Mouse (Mus musculus) adrenal gland, postnatal 14 days (tissue): ENCODE data around the gene Ppfibp2. TPM values are rescaled to one million over a fixed set of nuclear protein-coding genes. Genes with fewer than 3 reads are reported as not detected.

ENCODE experiments used
- DNase-seq: peaks from one replicate; pipeline ENCODE4 v3.0.0; 2021; ENCODE audit warnings: mixed read lengths
- total RNA-seq: library from RNA; stranded (reverse); gene quantifications from 2 replicates; pipeline ENCODE4 v1.2.3, GENCODE M21; 2021

Ppfibp2 gene
- total RNA-seq, 1 experiment from 2014 or later, result 7.8 TPM

GRCm38 (mm10) chr7:107610880-107611279, 15.9 kb downstream of the Ppfibp2 start:
- no peak for DNase-seq

DNA sequence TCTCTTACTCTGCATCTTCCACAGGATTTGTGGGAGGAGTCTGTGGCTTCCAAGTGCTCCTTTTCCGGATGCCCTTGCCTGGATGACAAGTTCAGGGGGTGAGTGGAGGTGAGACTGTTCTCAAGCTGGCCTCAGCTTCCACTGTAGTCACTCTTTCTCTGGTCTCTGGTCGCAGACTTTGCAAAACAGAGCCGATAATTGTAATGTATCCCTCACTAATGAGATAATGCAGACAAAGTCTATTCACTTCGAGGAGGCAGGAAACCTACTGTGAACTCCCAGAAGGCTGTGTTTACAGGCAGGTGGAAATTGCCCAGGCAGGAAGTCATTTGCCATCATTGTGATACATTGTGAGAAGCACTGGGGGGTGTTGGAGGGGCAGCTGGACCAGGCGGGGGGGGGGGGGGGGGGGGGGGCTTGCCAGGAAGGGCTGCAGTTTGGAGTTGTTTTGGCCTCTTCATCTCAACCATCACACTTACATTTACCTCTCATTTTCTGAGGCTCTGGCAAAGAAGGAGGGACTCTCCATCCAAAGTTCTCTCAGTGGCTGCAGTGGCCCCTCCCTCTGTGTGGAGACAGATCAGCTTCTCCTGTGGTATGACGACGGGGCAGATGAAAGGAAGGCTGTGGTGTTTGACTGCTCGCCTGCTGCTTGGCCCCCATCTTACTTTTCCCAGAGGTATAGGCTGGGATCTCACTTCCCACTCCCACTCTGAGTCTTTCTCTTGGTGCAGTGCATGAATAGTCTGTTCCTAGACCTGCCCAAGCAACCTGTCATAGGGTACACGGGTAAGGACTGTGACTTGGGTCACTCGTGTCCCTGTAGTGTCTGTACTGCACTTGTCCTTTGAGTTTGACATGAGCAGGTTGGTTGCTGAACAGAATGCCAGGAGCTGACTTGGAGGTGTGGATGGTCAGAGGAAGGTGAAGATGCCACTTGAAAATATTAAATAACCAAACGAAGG, 23.3 kb downstream of the Ppfibp2 start:
- DNase-seq, result no peak

DNA sequence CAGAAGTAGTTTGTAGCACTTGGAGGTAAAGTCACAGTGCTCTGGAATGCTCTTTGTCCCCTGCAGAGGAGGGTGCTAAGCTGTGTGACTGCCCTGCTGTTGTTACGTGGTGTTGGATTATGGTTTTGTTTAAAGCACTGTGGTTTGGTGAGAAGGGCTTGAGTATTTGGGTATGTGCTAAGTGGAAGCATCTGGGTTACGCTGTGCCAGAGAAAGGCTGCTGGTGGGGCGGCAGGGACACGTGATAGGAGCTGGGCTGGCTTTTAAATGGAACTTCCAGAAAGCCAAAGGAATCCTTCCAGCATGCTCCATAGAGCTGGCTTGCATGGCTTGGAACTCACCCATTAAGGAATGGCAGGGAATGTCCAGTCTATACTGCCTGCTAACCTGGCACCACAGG, 24.2 kb downstream of the Ppfibp2 start:
- DNase-seq, result no peak

DNA sequence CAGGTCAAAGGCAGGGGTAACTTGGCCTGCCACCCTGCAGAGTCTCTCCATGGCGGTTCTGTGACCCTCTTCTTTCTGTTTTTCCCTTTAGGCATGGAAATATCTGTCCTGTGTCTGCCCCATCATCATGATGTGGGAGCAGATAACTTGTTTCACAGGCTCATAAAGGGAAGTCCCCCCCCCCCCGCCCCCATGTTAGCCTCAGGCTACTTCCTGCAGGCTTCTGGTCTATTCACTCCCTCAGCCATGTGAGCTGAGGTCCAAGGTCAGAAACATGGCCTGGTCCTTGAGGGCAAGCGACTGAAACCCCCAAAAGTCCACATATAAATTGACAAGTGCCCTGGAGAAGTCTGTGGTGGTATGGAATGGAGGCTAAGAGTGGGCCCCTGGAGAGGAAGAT, 25.1 kb downstream of the Ppfibp2 start:
- DNase-seq, result no peak

GRCm38 (mm10) chr7:107624432-107624831, 29.4 kb downstream of the Ppfibp2 start:
- DNase-seq, result peak; percentile 34

GRCm38 (mm10) chr7:107625061-107625460, 30.1 kb downstream of the Ppfibp2 start, which contains the start of gene 5330417H12Rik:
Gene 5330417H12Rik, minus strand, starts transcription at chr7:107625161.
- DNase-seq, result no peak

GRCm38 (mm10) chr7:107625781-107626180, 30.8 kb downstream of the Ppfibp2 start:
- no peak for DNase-seq

DNA sequence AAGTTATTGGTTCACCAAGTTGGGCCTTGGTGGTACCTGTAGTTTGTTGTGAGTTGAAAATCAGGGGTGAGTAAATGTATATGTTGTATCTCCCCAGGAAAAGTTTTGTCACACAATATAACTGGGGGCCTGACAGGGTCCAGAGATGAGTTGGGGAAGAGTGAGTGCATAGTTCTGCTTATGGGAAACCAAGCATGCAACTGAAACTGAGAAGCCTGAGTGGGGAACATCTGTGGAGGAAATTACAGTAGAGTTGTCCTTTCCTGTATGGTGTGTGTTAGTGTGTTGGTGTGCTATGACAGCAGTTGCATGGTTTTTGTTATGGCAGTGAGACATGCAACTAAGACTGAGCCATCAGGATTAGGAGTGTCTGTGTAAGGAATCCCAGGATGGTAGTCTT, 33.4 kb downstream of the Ppfibp2 start:
- DNase-seq, result no peak

DNA sequence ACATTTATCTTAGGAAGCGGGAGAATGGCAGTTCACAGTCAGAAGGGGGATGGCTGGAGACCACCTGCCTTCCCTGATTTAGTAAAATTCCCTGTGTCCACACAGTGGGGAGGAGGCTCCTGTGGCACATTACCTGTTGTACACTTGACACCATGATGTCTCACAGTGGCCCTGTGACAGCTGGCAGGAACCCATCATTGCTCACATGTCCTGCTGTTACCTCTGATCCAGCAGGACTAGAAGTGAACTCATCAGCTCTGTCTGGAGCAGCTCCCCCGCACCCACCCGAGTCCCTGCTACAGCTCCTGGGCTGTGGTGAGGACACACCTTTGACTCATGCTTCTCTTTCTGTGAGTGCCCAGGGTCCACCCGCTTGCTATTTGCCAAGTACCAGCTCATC, 38.2 kb downstream of the Ppfibp2 start:
- no peak for DNase-seq

- DNase-seq, result no peak
Measured at GRCm38 (mm10) chr7:107637398-107637797, 42.4 kb downstream of the Ppfibp2 start.

DNA sequence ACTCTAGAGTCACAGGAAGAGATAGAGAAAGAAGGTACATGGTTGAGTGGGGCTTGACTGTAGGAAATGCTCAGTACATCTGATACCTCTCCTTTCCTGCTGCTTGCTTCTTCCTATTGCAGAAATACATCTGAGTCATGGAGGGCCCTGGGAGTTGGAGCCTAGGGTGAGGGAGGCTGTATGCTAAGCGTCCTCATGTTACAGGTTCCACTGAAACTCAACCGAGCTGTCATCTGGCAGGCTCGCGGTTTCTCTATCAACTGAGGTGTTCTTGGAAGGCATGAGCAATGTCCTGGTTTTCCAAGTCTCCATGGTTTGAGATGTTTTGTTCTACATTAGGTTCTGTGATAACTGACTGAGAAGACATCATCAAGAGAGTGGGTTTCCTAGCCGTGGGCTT, 43.0 kb downstream of the Ppfibp2 start:
- no peak for DNase-seq

- no peak for DNase-seq
Measured at GRCm38 (mm10) chr7:107642586-107643275, 47.7 kb downstream of the Ppfibp2 start.

DNA sequence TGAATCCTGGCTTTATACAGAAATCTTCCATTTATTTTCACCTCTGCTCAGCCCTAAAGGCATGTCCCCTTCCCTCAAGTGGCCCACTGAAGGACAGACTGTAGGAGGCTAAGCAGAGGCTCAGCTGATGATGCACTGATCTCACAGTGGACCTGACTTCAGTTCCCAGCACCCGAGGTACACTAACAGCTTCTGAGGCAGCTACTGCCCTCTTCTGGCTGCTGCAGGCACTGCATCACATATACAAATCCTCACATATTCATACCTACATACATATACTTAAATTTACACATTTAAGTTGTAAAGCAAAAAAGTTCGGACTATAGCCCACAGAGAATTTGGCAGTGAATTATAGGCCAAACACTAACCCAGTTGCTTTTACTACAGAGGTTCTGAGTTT, 50.0 kb downstream of the Ppfibp2 start:
- no peak for DNase-seq

GRCm38 (mm10) chr7:107648937-107649688, 54.1 kb downstream of the Ppfibp2 start:
- no peak for DNase-seq

GRCm38 (mm10) chr7:107649990-107650389, 55.0 kb downstream of the Ppfibp2 start:
- no peak for DNase-seq

- DNase-seq, result no peak
Measured at GRCm38 (mm10) chr7:107651821-107652220, 56.8 kb downstream of the Ppfibp2 start.

- no peak for DNase-seq
Measured at GRCm38 (mm10) chr7:107656451-107656850, 61.4 kb downstream of the Ppfibp2 start.

DNA sequence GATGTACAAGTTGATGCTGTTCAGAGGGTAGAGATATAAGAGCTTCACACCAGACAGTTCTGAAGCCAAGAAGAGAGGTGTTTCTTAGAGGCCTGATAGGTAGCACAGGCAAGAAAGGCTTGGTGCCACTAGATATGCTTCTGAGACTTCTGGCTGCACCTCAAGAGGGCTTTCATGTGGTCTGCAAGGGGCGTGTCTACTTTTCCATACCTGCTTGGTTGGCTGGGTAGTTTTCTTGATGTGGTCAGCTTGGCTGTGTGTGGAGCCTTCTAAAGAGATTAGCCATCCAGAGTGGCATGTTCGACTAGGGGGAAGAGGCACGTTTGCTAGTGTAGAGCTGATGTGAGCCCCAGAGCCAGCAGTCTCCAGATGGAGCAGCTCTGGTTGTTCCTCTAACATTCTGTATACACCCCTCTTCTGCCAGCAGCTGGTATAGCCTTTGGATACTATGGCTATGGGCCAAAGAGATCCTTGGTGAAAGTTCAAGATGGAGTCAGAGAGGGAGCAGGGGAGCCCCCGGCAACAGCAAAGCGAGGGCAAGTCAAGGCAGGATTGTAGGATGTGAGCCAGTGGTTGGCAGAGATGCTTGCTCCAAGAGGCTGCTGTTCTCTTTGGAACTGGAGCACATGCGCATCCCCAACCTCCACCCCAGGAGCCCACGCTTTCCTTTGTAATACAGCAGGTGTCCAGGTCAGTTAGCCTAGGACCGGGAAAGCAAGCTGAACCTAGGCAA, 64.3 kb downstream of the Ppfibp2 start:
- no peak for DNase-seq

GRCm38 (mm10) chr7:107661189-107661842, 66.3 kb downstream of the Ppfibp2 start:
- DNase-seq, result peak; percentile 77

- DNase-seq, result no peak
Measured at GRCm38 (mm10) chr7:107661843-107662281, 66.9 kb downstream of the Ppfibp2 start.

- DNase-seq, result no peak
Measured at GRCm38 (mm10) chr7:107663621-107664020, 68.6 kb downstream of the Ppfibp2 start.
